Mouse (Mus musculus) lung, embryonic 16.5 days (tissue): Measurements from ENCODE around the gene Duox1. TPM values are rescaled to one million over a fixed set of nuclear protein-coding genes. Genes with fewer than 3 reads are reported as not detected.
"Not testable (repeated sequence)": the region's sequence is repeated elsewhere in the genome, so short reads cannot be mapped to it uniquely, and the experiment has no call there.

Experiments used
- ATAC-seq: fragments of 200-750 bp; cut with Nextera tagmentation; 2 replicates; pipeline ENCODE4 v1.8.0; 2017; ENCODE audit warnings: low read depth, mild to moderate bottlenecking, moderate library complexity
- H3K27ac ChIP-seq: fragments of 300-500 bp; sonication (generic); 2 replicates; pipeline ENCODE4 v1.5.1; 2014; ENCODE audit warnings: mild to moderate bottlenecking, control low read depth, low read length
- H3K27me3 ChIP-seq: fragments of 300-500 bp; sonication (generic); 2 replicates; pipeline ENCODE4 v1.6.1; 2014; ENCODE audit warnings: low read depth, low read length, mixed read lengths; ENCODE audit not compliant: control insufficient read depth, insufficient read depth
- H3K36me3 ChIP-seq: fragments of 300-500 bp; sonication (generic); 2 replicates; pipeline ENCODE4 v1.6.1; 2014; ENCODE audit warnings: low read length; ENCODE audit not compliant: control insufficient read depth, insufficient read depth
- H3K4me1 ChIP-seq: fragments of 300-500 bp; sonication (generic); replicated peaks from 2 replicates; pipeline ENCODE4 v1.6.1; 2014; ENCODE audit warnings: low read length, mixed read lengths; ENCODE audit not compliant: control insufficient read depth, insufficient read depth
- H3K4me2 ChIP-seq: fragments of 300-500 bp; sonication (generic); 2 replicates; pipeline ENCODE4 v1.6.1; 2014; ENCODE audit warnings: low read depth, low read length, control low read depth
- H3K4me3 ChIP-seq: fragments of 300-500 bp; sonication (generic); 2 replicates; pipeline ENCODE4 v1.5.1; 2014; ENCODE audit warnings: mild to moderate bottlenecking, low read length, control low read depth
- H3K9ac ChIP-seq: fragments of 300-500 bp; sonication (generic); 2 replicates; pipeline ENCODE4 v1.6.1; 2014; ENCODE audit warnings: low read length, control low read depth
- H3K9me3 ChIP-seq: fragments of 300-500 bp; sonication (generic); 2 replicates; pipeline ENCODE4 v1.6.1; 2016; ENCODE audit warnings: low read length; ENCODE audit not compliant: control insufficient read depth
- WGBS: fragments of 180-500 bp; shearing (Covaris S2); extraction: QIAGEN DNeasy Blood & Tissue Kit; methylation state at CpG from one replicate; pipeline ENCODE4 v1.1.7; 2014; 5-methylcytosine and 5-hydroxymethylcytosine counted together
- polyA plus RNA-seq: library from polyadenylated mRNA; unstranded; fragments of >200 nt; fragmentation: Nextera tagmentation; extraction: Ambion mirVana; gene quantifications from 2 replicates; pipeline ENCODE4 v1.2.1, GENCODE M21; 2015

Gene Duox1
- polyA plus RNA-seq, 1 experiment from 2014 or later = 0.03 TPM

GRCm38 (mm10) chr2:122325361-122325760 lies 9.9 kb downstream of the Duox1 start:
- Histone ChIP-seq H3K27me3 (no peaks in the 10 kb centered on the region), H3K9me3 (no peaks in the 10 kb centered on the region), H3K4me3 (no peak overlapping the region), H3K4me1 (no peaks in the 10 kb centered on the region), H3K9ac (no peak overlapping the region), H3K27ac (no peak overlapping the region), H3K36me3 (no peaks in the 10 kb centered on the region), H3K4me2 (no peak overlapping the region)
- no peak for ATAC-seq
- WGBS = 46% methylated on average over 2 of the region's 2 CpGs

GRCm38 (mm10) chr2:122327986-122328385 lies 12.5 kb downstream of the Duox1 start:
- Histone ChIP-seq H3K27ac (no peak overlapping the region), H3K9ac (no peak overlapping the region), H3K36me3 (no peaks in the 10 kb centered on the region), H3K4me1 (no peaks in the 10 kb centered on the region), H3K9me3 (no peaks in the 10 kb centered on the region), H3K4me2 (no peak overlapping the region), H3K27me3 (no peaks in the 10 kb centered on the region), H3K4me3 (no peak overlapping the region)
- 31% methylated on average over 3 of the region's 3 CpGs for WGBS
- ATAC-seq = no peak

GRCm38 (mm10) chr2:122330317-122330716 lies 14.8 kb downstream of the Duox1 start:
- H3K9ac ChIP-seq, H3K9me3 ChIP-seq, H3K4me2 ChIP-seq, H3K27ac ChIP-seq, H3K4me3 ChIP-seq, H3K4me1 ChIP-seq, H3K36me3 ChIP-seq, ATAC-seq, H3K27me3 ChIP-seq: not testable (repeated sequence)
- WGBS = 80% methylated on average over 4 of the region's 6 CpGs

GRCm38 (mm10) chr2:122332222-122332621 lies 16.8 kb downstream of the Duox1 start:
- Histone ChIP-seq H3K36me3 (no peaks in the 10 kb centered on the region), H3K9me3 (no peaks in the 10 kb centered on the region), H3K4me2 (no peak overlapping the region), H3K27me3 (no peaks in the 10 kb centered on the region), H3K27ac (no peak overlapping the region), H3K4me1 (no peaks in the 10 kb centered on the region), H3K4me3 (no peak overlapping the region), H3K9ac (no peak overlapping the region)
- WGBS = 59% methylated on average over 3 of the region's 3 CpGs
- ATAC-seq = no peak

GRCm38 (mm10) chr2:122334170-122334569 lies 18.7 kb downstream of the Duox1 start:
- H3K4me3 ChIP-seq = no peak overlapping the region
- no peaks in the 10 kb centered on the region for H3K4me1 ChIP-seq
- 51% methylated on average over 3 of the region's 3 CpGs for WGBS
- no peaks in the 10 kb centered on the region for H3K9me3 ChIP-seq
- no peak for ATAC-seq
- H3K36me3 ChIP-seq = no peaks in the 10 kb centered on the region
- H3K27me3 ChIP-seq = no peaks in the 10 kb centered on the region; the same call in 1 of the 2 replicates
- H3K9ac ChIP-seq = no peak overlapping the region
- H3K4me2 ChIP-seq = no peak overlapping the region
- H3K27ac ChIP-seq = no peak overlapping the region

- H3K27ac ChIP-seq = no peak overlapping the region
- 57% methylated on average over 21 of the region's 21 CpGs for WGBS
- H3K4me1 ChIP-seq = no peaks in the 10 kb centered on the region
- H3K4me2 ChIP-seq = no peak overlapping the region
- no peak overlapping the region for H3K9ac ChIP-seq
- H3K9me3 ChIP-seq = no peaks in the 10 kb centered on the region
- no peaks in the 10 kb centered on the region for H3K36me3 ChIP-seq
- H3K4me3 ChIP-seq = no peak overlapping the region
- H3K27me3 ChIP-seq = no peaks in the 10 kb centered on the region; the same call in 1 of the 2 replicates
- ATAC-seq = no peak
Observed at GRCm38 (mm10) chr2:122337291-122337690, 21.8 kb downstream of the Duox1 start.

GRCm38 (mm10) chr2:122345106-122345893 lies 29.8 kb downstream of the Duox1 start:
- no peak overlapping the region for H3K4me2 ChIP-seq
- no peaks in the 10 kb centered on the region for H3K27me3 ChIP-seq
- H3K9me3 ChIP-seq = no peaks in the 10 kb centered on the region
- peaks cover 9% of the 10 kb centered on the region for H3K4me1 ChIP-seq
- 63% methylated on average over 6 of the region's 6 CpGs for WGBS
- H3K27ac ChIP-seq = peak overlapping the region; percentile 42
- H3K4me3 ChIP-seq = no peak overlapping the region
- H3K36me3 ChIP-seq = no peaks in the 10 kb centered on the region
- no peak overlapping the region for H3K9ac ChIP-seq
- ATAC-seq = no peak

- H3K4me2 ChIP-seq, H3K4me3 ChIP-seq, H3K9me3 ChIP-seq, H3K4me1 ChIP-seq, H3K9ac ChIP-seq, H3K36me3 ChIP-seq, H3K27me3 ChIP-seq, ATAC-seq, H3K27ac ChIP-seq: not testable (repeated sequence)
- WGBS = 86% methylated on average over 6 of the region's 6 CpGs
Observed at GRCm38 (mm10) chr2:122346164-122346563, 30.7 kb downstream of the Duox1 start.

- Histone ChIP-seq H3K36me3 (no peaks in the 10 kb centered on the region), H3K27me3 (no peaks in the 10 kb centered on the region), H3K4me2 (no peak overlapping the region), H3K4me1 (peaks cover 16% of the 10 kb centered on the region), H3K9me3 (no peaks in the 10 kb centered on the region), H3K27ac (no peak overlapping the region), H3K9ac (no peak overlapping the region), H3K4me3 (no peak overlapping the region)
- no peak for ATAC-seq
- 94% methylated on average over 3 of the region's 3 CpGs for WGBS
Observed at GRCm38 (mm10) chr2:122347257-122347656, 31.8 kb downstream of the Duox1 start.
